Mouse (Mus musculus): ENCODE data around the gene Hivep3.

Hivep3 gene

DNA sequence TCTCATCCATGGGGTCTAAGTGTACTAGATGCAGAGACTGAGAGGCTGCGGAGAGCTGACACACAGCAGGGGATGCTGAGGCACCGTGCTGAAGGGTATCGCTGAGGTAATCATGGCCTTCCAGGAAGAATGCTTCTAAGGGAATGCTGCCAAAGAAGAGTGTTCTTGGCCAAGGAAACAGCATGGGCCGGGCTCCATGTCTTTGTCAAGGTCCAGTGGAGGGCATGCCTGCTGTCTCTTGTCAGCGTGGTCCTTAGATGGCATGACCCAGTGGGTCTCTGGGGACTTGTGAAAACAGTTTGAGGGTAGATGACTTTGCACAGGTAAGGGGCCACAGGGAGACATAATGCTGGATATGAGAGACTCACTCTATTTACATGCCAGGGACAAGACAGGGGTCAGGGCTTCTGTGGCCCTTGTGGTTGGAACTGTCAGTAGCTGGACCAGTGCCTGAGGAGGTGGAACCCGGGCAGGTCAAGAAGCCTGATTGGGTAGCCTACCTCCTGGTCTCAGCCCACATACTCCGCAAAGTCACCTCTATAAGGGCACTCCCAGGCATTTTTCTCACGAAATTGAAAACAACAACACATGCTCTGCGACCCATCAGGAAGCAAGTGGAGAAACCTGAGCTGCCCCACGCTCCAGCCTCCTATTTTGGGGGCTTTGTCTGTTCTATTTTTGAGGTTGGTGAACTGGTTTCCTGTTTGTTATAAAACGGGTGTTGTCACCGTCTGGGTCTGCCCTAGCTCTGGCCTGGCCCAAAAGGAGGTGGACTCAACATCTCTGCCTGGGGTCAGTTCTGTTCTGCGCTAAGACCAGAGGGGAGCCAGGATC, 177.7 kb downstream of the Hivep3 start:
- peak; percentile 50 to 69 for DNase-seq

DNA sequence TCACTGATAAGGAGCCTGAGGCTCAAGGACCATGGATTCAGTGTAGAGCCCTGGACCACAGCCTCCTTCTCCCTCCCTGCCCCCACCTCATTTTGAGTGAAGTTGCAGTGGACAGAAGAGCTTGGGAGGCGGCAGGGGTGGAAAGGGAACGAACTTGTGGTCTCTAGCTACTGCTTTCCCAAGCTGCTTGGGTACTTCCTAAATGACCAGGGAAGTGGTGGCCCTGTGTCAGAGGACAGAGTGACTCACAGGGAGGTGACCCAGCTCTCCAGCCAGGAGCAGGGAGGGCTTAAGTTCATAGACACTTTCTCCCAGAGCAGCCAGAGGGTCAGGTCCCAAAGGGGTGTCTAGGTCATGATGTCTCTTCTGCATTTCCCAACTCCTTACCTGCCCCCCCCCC, 178.6 kb downstream of the Hivep3 start:
- no peak for DNase-seq

DNA sequence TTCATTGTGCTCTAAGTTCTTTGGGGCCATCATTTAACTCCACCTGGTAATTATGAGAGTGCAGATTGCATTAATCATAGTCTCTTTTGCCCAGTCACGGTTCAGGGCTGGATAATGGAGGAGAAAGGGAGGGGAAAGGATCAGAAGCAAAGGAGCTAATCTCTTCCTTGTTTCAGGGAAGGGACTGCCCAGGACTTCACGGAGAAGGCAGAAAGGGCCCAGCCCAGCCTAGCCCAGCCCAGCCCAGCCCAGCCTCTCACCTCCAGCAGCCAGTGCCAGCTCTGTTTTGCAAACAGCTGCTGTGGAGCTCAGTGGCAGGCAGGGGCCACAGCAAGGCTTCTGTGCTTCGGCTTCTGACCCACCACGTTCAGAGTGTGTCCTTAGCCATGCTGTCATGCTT, 180.6 kb downstream of the Hivep3 start:
- DNase-seq, result no peak

DNA sequence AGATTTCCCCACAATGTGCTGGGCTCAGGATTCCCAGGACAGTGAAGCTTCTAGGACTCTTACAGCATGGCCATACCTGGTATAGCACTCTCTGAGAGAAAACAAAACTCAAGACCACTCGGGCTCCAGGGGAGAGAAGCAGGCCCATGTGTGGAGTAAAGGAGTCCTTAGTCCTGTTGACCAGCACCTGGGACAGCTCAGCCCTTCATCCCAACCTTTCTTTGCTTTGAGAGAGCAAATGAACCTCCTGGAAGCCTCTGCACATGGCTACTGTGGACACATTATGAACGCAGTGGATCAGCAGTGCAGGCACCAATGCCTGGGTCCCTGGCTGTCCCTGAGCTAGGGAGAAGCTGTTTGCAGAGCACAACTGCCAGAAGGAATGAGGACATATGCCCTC, 181.5 kb downstream of the Hivep3 start:
- DNase-seq, result no peak

DNA sequence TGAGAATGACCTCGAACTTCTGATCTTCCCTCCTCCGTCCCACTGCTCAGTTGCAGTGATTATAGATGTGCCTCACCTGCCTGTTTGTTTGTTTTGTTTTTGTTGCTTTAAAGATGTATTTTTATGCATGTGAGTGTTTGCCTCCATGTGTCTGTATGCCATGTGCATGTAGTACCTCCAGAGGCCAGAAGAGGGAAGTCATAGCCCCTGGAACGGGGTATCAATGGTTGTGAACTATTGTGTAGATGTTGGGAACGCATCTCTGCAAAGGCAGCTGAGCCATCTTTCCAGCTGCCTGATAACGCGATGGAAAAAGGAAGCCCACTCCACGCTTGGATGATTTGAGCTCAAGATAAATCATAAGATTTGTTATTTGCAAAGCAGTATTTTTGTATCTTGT, 183.9 kb downstream of the Hivep3 start:
- DNase-seq, result no peak

DNA sequence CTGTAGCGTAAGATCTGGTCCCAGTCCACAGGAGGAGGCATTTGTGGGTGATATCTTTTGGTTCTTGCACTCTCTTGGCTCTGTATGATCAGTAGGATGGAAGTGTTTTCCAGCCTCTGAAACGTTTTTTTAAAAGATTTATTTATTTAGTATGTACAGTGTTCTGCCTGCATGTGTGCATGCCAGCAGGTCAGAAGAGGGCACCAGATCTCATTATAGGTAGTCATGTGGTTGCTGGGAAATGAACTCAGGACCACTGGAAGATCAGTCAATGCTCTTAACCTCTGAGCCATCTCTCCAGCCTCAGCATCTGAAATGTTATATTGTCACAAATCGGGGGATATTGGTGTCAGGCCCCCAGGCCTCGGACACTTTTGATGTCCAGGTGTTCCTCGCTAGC, 185.8 kb downstream of the Hivep3 start:
- DNase-seq, result no peak

DNA sequence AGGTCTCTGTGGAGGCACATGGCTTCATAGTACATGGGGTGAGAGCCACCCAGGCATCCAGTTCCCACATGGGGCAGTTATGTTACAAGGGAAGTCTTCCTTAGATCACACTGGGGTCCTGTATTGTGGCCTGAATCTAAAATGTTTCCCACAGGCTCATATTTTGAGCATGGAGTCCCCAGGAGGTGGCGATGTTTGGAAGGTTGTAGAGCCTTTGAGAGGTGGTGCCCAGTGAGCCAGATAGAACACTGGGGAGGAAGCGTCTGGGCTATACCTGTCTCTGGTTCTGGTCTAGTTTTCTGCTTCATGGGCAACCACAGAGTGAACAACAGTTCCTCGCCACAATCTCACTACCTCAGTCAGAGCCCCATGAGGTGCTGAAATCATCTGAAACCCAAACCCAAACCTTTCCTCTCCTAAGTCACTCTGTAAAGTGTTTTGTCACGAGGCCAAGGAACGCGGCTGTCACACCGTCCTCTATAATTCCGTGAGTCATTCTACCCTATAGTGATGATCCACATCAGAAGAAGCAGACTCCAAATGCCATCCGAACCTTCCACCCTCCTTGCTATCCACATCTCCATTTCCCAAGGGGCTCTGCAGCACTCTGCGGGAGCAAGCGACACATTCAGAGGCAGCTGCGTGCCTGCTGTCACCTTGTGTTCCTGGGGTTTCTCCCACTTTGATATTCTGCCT, 187.6 kb downstream of the Hivep3 start:
- DNase-seq, result no peak

DNA sequence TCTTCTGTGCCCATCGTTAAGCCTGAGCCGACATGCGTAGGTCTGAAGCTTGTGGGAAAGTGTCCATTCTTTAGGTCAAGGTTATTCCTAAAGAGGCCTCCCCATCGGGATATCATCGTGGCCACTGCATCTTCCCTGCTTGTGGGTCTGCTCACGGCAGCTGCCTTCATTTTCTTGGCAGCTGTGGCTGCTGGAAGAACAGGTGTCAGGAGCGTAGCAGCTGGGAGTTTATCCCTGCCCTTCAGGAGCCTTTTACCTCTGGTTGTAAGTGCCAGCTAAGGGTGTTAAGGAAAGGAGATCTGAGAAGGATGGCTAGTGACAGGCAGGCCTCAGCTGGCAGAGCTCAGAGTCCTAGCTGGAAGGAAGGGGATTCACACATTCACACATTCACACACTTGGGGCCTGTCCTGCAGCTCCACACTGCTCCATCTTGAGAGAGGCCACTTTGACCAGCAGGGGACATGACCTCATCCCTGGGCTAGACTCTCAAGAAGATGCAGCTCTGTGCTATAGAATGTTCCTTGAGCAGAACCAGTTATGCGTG, 188.2 kb downstream of the Hivep3 start:
- DNase-seq, result no peak

DNA sequence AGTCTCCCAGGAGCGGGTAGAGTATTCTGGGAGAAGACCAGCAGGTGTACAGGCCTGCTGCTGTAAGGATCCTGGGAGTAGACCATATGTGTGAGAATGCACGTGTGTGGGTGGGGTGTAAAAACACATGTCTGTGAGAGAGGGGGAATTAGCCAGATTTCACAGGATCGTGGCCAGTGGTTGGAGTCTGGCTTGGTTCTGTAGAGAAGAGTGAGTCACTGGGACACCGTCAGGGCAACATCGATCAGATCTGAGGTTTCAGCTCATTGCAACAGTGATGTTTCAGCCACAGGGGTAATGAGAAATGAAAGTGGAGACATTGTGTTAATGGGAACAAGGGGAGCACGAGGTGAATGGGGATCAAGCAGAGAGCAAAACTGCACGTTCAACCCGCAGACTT, 189.4 kb downstream of the Hivep3 start:
- DNase-seq, result no peak

DNA sequence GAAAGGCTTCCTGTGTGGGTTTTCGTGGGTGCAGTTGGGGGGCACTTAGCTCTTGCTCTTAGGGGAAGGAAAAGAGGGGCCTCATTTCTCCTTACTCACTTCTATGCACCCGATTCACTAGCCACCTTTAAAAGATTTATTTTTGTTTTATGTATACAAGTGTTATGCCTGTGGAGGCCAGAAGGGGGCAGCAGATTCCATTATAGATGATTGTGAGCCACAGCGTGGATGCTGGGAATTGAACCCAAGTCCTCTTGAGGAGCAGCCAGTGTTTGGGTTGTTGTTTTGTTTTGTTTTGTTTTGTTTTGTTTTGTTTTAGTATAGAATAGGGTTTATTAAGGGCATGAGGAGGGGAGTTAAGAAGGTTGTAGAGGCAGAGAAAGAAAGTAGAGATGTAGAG, 189.8 kb downstream of the Hivep3 start:
- no peak for DNase-seq

DNA sequence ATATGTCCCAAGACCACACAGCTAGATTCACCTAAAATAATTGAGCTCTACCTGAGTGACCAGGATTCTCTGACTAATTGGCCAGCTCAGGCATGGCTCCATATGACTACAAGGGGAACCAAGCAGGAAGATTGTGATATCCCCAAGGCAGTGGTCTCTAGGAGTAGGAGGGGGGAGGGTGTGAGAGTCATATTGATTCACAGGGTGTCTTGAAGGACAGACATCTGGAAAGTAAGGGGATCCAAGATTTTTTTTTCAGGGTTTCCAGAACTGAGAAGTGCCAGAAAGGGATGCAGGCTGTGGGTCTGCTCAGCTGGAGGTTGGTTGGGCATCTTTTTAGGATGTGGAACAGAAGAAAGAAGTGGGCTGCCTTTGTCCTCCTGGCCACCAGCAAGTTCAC, 191.5 kb downstream of the Hivep3 start:
- no peak for DNase-seq

DNA sequence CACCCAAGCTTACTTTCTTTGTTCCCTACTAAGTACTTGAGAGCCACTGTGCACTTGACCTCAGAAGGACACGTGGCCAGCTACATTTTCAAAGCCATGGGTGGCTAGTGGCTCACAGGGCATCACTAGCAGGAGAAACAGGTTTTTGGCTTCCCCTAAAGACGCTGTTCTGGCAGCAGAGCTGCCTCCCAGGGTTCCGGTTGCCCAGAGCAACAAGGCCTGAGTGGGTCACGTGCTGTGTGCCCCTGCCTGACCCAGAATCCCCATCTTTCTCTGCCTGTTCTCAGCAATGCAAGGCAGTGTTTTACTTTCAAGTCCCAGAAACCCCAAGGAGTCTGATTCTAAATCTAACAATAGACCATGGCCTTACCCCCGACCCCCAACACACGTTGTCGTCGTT, 198.3 kb downstream of the Hivep3 start:
- peak; percentile 71 to 76 for DNase-seq

DNA sequence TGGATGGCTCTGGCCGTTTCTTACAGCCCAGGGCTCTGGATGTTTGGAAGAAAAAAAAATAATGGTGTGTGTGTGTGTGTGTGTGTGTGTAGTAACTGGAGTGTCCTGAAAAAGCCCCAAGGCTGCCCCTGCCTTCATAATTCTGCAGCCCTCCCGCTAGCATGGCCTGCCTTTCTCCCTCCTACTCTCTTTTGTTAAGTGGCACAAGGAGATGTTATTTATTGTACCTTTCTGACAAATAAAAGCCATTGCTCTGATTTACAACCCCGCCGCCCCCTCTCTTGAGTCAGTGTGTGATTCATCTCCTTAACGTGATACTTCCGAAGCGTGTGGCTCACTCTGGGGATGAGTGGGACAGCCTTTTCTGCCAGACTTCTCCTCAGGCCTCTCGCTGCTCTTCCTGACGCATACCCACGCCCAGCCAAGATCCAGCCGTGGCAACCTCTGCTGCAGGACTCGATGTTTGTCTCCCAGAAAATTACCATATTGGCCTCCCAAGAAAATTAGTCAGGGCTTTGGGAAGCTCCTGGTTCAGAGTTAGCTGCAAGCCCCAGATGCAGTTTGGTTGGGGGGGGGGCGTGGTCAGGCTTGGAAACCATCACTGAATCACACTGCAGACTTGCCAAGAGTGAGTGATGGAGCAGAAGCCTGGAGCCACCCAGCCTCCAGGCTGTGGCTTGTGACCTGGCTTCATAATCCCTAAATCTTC, 199.1 kb downstream of the Hivep3 start:
- DNase-seq, result peak; percentile 33 to 34

DNA sequence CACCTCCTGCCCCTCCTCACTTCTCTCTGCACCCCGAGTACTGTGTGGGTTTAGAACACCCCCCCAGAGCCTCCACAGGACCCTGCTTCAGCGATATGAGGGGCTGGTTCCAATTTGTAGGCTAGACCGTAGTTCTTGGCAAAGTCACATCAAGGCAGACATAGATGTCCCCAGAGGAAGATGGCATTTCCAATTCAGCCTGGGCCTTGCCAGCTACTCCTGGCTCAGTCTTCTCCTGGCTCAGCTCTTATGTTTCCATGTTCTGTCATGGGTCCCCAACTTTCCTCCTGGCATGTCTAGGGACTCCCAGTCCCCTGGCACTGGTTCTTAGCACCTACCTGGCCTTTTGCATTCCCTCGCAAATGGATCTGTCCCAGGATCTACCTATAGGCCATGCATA, 201.3 kb downstream of the Hivep3 start:
- DNase-seq, result peak in 1 of 2 experiments; percentile 24

DNA sequence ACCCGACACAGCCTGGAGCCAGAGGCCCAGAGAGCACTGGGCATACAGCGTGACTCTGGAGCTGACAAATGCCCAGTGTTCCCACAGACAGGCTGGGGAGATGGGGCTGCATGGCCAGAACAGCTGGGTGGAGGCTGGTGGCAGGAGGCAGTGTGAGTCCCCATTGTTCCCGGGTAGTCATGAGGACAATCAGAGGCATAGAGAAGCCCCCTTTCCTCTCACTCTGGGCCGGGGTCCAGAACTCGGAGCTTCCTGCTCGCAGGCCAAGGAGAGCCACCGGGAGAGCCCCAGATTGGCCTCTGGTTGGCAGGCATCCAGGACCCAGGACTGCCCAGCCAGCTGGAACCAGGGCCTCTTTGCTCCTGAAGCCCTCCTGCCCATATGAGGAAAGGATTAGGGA, 204.3 kb downstream of the Hivep3 start:
- peak; percentile 48 to 64 for DNase-seq

DNA sequence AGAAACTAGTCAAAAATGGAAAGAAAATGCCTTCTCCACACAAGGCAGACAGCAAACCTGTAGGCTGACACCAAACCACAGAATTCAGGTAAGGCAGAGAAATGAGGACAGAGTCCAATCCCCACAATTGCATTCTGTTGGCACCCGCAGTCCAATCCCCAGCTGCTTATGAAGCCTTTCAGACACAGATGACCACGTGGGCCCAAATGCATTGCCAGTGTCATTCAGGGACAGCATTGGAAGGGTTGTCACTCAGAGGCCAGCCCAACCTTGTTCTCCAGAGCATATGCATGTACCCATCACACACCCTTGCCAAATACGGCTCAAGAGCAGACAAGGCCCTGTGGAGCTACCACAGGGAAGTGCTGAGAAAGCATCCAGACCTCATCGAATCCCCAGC, 204.9 kb downstream of the Hivep3 start:
- no peak for DNase-seq

DNA sequence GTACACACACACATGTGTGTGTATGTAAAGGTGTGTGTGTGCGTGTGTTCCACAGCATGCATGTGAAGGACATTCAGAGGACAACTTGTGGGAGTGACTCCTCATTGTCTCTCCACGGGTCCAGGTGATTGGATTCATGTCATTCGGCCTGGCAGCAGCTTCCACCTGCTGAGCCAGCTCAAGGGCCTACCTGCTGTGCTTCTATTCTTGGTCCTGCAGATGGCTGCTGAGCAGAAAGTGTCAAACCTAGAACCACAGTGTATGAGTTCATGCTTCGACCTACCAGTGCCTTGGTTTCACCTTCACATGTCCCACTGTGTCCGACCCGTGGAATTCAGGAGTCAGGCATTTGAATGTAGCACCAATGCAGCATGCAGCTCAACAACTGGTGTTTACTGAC, 206.2 kb downstream of the Hivep3 start:
- peak; percentile 52 to 58 for DNase-seq

DNA sequence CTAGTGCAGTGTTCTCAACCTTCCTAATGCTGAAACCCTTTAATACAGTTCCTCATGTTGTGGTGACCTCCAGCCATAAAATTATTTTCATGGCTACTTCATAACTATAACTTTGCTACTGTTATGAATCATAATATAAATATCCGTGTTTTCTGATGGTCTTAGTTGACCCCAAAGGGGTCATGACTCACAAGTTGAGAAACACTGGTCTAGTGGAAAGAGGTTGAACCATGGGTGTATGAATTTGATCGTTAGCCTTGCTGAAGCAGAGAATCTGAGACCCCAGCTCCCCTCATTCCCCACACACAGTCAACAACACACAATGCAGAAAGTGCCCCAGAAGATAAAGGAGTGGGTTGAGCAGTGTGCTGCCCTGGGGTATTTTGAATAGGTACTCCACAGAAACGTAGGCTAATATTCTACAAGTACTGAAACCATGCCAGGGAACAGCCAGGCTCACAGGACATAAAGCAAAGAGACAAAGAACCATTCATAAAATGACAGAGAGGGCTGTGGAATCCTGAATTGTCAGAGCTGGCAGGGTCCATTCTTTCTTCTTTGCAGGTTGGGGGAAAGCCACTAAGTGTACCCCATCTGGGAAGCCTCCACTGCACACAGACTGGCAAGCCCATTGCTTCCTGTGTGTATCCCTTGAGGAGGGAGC, 212.8 kb downstream of the Hivep3 start:
- DNase-seq, result no peak

DNA sequence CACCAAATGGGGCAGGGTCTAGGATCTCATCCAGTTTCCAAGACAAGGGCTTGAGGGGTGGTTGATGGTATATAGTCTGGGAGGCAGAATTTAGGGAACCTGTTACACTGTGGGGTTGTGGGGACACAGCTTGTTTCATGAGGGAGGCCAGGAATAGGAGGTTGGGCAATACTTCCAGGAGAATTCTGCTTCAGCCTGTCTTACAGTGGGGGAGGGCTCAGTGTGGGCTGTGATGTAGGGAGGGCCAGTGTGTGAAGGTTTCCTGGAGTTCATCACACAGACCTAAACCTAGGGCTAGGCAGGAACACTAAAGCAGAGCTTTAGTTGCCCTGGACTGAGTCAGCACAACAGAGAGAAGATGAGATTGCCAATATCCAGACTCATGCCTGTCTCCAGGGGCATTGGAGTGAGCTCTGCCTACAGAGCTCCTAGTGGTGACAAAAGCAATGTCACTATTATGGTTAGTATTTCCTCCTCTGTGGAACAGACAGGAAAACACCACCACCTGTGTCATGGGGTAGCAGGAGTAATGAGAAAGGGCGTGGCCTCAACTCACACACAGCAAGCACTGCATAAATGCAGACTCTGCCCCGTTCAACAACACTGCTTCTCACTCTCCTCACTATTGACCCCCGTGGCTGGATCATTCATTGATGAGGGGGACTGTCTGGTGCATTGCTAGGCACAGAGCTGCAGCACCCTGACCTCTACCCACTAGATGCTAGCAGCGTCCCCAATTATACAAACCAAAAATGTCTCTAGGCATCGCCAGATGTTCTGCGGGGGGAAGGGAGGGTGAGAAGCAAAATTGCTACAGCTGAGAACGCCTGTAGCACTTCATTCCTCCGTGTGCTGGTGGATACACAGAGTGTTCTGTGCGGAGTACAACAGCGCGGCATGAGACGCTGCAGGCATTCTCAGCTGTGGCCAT, 213.9 kb downstream of the Hivep3 start:
- no peak for DNase-seq

DNA sequence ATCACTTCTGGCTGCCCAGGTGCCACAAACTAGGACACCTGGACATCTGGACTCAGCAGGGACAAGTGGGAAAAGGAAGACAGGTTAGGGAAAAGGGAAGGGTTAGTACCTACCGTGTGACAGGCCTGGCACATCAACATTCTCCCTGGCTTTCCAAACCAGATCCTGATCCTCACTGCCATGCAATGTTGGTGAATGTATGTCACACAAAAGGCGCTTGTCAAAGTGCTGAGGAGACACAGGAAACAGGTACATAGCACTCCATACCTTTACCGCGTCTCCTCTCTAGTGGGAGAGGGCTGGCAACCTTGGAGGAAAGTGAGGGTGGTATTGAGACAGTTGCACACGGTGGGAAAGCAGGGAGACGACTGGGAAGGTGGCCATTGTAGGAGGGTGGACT, 214.8 kb downstream of the Hivep3 start:
- peak in 1 of 2 experiments; percentile 10 for DNase-seq

DNA sequence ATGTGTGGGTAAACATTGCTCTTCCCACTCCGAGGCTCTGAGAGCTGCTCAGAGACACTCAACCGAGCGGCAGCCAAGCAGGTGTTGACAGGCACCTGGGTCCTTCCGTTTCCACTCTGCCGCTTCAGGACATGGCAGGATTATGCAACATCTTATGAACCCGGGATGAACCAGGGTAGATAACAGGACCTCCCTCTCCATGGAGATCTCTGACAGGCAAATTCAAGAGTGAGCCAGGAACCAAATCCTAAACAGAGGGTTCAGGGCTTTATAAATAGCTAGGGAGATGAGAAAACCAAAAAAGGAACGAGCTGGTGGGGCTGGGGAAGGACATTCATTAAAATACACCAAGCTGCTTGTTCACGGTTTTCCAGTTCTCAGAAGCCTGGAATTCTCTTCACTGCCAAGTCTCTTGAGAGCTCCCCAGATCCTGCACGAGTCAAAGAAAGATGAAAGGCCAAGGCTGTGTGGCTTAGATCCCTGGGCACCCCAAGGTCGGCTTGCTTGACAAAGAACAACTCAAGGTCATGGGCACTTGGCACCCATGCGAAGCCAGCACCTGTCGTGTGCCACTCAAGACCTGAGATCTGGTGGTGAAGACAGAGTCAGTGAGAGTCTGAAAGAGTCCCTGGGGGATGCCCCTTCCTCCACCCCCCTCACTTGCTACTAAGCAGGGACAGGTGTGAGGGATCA, 215.5 kb downstream of the Hivep3 start:
- DNase-seq, result peak in 1 of 2 experiments; percentile 29
